Mouse (Mus musculus) lung, postnatal 10 days (tissue): ENCODE data around the gene Plac9a.
"Not testable (repeated sequence)": the region's sequence is repeated elsewhere in the genome, so short reads cannot be mapped to it uniquely, and the experiment has no call there.

Experiments used
- DNase-seq: peaks from one replicate; pipeline ENCODE4 v3.0.0; 2021

The Plac9a gene

DNA sequence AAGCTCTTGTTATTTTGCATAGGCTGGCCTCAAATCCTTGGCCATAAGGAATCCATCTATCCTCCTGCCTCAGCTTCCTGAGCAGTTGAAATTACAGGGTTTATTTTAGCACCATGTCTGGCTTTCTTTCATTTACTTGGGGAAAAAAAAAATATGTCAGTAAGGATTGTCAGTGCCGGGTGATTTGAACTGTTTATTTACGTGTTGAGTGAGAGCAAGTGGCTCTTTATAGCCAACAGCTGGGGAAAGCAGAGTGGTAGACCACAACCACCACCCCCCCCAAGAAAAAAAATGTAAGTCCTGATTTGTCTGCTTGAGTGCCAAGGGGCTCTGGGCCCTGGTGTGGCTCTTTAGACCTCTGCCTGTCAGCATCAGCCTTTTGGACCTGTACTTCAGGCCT is 39.2 kb downstream of the Plac9a start:
- no peak for DNase-seq

DNA sequence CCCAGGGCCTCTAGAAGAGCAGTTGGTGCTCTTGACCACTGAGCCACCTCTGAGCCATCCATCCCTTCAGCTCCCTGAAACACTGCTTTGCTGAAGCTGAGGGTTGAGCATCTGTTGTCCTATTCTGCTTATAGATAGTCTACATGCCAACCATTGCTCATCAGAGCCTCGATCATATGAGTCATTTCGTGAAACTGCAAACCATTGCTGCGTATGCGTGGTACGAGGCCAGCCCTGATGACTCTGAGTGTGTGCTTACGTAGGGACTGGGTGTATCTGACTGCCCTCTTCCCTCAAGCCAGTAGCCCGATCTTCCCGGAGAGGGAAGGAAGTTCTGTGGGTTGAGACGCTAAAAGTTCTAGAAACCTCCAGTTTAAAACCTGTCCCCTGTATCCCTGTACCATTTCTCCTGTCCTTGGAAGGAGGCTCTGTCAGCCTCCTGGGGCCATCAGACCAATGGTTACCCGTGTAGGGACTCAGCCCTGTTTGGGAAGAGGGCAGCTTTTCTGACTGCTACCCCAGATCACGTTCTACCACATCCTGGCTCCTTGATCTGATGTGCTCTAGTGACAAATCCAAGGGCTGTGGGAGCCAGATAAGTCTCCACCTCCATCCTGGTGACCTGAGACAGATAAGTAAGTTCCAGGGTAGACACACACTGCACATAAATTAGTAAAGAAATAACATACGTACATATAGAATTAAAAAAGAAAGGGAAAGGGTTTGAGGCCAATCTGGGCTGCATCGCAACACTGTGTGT is 40.9 kb downstream of the Plac9a start:
- DNase-seq = no peak

DNA sequence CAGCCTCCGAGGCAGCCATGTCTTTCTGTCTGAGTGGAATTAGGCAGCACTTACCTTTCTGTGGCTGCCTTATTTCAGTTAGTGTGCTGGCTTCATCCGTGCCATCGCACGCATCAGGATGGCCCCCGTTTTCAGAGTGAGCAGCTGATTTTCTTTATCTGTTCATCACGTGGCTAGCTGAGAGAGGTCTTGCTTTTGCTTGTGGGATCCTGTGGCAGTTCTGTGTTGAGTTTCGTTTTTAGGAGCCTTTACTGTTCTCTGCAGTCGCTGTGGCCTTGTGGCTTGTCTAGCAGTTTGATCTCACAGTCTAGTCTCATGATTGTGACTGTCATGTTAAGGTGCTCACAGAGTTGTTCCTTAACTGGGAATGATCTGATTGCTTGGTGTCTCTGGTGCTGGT is 45.0 kb downstream of the Plac9a start:
- no peak for DNase-seq

DNA sequence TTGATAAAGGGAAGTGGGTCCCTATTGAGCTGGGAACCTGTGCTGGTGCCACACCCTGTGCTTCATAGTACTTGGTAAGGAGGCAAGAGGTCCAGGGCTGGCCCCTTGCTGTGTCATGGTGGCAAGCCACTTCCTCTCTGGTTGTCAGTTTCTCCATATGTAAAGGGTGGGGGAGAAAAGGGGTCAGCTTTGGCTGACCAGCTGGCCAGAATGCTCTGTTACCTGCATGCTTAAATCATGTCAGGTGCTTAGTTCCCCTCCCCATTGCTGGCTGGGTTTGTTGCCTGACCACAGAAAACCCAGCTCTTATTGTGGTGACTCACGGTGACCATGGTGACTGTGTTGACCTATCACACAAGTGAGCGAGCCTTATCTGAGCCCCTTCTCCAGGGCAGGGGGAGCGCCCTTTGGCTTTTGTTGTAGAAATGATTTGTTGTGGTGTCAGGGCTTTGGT is 45.7 kb downstream of the Plac9a start:
- peak; percentile 34 for DNase-seq

DNA sequence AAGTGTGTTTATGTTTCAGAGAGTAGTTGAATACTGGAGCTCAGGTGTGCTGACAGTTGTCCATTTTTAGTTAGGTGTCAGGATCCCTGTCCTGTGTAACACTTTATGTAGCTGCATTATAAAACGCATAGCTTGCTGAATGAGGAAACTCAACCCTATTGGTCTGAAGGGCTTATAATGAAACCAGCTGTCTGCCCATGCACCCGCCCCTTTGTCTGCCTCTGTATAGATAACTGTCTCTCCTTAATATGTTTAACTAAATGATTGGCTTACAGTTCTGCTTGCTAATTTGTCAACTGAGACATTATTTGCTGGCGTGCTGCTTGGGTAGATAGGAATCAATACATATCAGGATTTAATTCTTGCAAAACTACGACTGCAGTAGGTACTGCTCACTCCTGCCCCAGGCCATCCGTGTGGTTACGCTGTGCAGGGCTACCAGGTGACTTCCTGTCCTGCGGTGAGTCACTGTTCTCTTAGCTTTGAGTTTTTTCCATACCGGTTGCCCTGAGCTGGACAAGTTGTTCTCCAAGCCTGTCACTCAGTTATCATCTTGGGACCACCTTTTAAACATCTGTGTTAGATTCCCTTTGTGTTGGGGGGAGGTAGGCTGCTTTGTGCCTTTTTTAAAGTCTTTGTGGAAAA is 47.5 kb downstream of the Plac9a start:
- DNase-seq = no peak

DNA sequence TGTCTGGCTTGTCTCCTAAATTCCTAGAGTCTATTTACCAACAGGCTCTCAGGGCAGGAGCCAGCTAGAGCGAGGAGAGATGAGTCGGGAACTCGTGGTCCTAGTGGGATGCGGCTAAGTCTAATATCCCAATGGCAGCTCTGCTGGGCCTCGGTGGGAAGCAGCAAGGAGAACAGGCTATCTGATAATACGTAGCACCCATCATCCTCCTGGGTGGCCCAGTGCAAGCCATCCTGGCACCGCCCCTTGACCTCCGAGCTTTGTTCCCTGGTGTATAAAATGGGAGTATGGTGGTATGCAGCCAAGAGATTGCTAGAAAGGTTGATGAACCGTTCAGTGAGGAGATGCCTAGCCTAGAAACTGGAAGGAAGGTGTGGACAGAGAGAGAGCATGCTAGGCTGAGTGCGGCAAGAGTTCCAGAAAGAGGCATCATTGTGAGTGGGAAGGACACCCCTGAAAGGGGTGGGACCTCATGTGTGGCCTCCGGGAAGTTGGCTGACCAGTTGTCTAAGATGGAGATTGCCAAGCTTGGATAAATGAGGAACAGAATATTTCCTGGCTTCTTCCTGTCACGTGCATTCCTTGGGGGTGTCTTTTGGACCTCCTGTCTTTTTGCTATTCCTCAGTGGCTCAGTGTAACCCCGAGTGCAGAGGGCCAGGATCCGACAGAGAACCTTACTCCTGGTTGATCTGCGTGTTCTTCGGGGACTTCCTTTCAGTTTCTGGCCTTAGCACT is 49.0 kb downstream of the Plac9a start:
- no peak for DNase-seq

DNA sequence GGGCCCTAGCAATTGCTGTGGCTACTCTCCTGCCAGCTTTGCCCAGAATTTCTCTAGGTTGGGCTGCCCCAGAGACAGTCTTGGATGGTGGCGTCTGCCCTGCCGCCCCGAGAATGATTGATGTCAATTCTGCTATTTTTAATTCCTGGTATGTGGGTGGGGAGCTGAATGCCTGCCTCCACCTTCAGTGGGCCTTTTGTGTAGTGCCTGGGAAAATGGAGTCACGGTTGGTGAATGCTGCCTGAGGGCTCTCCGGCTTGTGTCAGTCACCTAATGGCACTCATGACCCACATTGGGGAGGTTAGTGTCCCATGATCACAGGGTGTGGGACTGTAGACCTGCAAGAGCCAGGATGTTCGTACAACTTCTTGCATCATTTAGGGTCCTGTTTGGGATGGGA is 49.6 kb downstream of the Plac9a start:
- DNase-seq = no peak

DNA sequence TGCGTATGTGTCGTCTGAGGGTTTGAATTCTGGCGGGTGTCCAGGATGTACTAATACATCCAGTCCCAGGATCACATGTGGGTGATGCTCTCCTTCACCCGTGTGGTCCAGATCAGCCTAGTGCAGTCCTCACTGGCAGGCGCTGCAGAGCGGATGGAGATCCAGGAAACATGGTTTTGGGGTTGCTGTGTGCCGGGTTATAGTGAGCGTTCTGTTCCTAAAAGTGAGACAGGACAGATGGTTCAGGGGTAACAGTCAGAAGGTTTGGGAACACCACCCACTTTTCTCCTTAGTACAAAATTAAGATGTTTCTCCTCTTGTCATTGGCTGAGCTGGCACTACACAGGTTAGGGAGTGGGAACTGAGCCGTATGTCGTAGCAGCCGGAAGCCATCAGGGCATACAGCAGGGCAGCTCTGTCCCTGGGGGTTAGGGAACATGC is 50.8 kb downstream of the Plac9a start:
- no peak for DNase-seq

DNA sequence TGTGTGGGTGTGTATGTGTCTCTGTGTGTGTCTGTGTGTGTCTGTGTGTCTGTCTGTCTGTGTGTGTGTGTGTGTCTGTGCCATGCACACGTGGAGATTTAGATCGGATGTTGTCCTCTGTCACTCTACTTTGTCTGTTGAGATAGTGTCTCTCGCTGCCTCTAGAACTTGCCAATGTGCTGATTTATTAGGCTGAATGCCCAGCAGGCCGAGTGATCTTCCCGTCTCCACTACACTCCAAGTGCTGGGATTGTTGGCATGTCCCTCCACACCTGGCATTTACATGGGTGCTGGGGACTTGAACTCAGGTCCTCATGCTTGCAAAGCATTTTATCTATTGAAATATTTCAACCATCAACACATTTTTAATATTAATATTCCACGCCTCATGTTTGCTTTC is 51.7 kb downstream of the Plac9a start:
- no peak for DNase-seq

DNA sequence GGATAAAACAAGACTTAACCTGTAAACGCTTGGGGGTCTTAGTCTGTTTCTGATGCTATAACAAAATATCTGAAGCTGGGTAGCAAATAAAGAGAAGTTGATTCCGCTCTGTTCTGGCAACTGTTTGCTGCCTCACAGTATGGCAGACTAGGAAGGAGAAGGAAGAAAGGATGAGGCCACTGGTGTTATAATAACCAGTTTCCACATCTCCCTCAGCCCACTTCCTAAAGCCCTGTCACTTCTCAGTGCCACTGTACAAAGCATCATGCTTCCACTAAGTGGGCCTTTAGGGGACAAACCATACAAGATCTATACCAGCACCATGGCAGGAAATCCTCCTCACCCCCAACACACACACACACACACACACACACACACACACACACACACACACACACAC is 52.5 kb downstream of the Plac9a start:
- DNase-seq = no peak

DNA sequence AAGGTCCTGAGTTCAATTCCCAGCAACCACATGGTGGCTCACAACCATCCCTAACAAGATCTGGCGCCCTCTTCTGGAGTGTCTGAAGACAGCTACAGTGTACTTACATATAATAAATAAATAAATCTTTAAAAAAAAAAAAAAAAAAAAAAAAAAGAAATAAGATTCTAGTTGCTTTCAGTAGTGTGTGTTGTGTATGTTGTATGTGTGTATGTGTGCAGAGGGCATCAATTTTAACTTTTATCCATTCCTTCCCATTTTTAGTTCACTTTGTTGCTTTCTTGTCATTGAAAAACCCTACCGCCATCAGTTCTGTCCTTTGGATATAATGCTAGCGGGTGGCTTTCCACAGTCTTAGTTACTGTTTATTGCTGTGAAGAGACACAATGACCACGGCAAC is 54.2 kb downstream of the Plac9a start:
- DNase-seq = not testable (repeated sequence)

DNA sequence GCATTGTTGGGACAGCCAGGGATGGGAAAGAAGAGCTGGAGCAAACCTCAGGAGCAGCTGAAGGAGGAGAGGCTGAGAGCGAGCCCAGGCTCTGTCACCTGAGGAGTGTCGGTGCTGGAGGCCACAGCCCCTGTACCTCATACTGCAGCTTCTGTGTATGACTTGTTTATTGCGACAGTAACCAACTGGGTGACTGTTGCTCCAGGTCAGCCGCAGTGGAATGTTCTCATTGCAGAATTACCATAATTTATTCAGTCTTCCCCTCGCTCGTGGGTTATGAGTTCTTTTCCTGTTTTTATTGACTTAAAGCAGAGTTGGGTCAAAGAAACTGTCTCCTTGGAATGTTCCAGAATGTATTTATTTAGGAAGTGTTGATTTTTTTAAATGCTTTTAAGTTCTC is 54.7 kb downstream of the Plac9a start:
- no peak for DNase-seq

DNA sequence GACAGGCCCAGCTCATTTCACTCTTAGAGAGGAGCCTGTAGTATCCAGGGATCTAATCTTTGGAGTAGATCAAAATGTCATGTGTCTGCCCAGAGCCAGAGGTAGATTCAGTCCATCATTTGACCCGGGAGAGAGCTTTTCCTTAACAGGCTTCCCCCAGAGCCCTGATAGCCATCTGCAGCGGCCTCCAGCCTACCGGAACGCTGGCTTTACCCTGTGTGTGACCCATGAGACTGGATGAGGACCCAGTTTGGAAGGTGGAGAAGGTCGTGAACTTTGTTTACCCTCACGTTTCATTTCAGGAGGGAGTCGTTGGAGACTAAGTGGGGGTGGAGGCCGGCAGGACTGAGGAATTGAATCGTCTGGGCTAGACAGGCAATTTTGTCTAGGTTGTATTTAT is 55.2 kb downstream of the Plac9a start:
- no peak for DNase-seq

DNA sequence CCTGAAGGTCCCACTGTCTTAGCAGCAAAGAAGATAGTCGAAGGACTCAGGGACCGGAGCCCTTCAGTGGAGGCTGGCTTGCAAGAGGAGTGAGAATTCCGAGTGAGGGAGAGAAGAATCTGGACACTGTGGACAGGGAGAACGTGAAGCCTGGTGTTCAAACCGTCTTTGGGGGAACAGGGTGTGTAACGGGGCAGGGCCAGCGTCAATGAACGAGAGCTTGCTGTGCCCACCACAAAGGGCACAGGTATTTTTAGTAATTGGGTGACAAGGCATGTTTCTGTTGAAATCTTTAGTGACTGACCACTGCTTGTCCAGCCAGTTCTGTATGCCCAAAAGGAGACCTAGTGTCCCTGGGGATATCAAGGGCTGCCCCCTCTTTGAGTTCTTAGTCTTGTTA is 56.4 kb downstream of the Plac9a start:
- no peak for DNase-seq

DNA sequence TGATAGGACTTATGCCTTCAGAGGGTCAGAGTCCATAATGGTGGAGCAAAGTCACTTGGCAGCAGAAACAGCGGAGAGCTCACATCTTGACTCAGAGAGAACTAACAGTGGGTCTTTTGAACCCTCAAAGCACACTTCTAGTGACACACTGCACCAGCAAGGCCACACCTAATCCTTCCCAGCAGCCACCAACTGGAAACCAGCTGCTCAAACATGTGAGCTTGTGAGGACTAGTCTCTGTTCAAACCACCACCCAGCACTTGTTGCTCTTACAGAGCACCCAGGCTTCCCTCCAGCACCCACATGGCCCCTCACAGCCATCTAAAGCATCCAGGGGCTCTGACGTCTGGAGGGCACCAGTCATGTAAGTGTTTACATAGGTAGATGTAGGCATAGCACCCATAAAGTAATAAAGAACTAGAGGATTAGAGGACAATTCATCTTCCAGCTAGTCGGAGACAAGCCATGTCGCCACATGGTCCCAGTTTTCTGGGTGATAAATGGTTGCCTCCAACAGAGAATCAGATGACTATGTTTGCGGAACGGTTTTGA is 57.0 kb downstream of the Plac9a start:
- no peak for DNase-seq

DNA sequence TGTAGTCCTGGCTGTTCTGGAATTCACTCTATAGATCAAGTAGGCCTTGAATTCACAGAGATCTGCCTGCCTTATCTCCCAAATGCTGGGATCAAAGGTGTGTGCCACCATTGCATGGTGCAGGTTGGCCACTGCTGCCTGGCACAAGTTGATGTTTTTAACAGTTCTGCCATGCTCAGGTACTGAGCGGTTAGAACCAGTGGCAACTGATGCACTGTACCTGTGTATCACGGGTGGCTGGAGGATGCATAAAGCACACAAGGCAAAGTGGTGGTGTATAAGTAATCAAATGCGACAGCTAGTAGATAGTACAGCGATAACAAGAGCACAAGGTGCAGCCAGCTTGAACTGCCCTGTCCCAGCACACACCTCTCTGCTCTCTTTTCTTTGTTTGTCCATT is 58.5 kb downstream of the Plac9a start:
- no peak for DNase-seq

DNA sequence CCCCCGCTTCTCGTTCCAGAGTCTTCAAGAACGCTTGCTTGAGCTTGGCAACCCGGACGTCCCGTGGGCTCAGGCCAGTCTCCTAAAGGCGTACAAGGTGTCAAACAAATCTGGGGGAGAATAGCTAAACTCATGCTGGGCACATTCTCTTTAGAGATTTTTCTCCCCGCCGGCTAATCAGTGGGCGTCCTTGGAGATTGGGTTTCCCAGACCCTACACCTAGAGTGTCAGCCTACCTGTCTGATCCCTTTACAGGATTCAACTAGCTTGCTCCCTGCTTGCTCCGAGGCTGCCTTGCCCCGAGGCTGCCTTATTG is 60.3 kb downstream of the Plac9a start:
- DNase-seq = no peak

DNA sequence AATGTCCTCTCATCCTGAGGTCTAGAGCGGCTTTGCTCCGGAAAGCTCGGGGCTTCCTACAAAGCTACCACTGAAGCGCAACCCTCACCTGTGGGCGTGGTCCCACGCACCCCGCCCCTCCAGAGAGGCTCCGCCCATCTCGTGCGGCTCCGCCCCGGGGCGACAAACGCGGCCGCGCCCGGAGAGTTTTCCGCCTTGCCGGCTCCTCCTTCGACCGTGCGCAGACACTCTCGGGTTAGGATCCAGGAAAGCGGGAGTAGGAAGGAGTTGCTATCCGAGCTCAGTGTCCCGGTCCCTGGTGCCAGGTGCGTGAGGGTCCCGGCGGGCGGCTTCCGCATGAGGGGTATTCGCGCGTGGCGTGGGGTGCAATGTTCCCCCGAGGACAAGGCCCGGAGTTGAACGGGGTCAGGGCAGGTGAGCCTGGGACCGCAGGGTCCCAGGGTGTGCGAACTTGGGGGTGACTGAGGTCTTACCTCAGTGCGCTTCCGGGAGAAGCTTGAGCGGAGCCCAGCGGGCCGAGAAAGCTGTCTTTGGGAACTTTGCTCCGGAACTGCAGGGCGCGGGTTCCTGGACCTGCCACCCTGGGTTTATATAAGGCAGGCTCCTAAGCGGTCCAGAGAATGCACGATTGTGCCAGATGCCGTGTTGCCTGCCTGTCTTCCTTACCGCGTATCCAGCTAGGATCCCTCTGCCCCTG is 60.8 kb downstream of the Plac9a start, which contains the start of gene Anxa11:
Gene Anxa11 (plus strand): TSS at position 166 of the 697 bp plus-strand sequence.
- peak; percentile 92 for DNase-seq

DNA sequence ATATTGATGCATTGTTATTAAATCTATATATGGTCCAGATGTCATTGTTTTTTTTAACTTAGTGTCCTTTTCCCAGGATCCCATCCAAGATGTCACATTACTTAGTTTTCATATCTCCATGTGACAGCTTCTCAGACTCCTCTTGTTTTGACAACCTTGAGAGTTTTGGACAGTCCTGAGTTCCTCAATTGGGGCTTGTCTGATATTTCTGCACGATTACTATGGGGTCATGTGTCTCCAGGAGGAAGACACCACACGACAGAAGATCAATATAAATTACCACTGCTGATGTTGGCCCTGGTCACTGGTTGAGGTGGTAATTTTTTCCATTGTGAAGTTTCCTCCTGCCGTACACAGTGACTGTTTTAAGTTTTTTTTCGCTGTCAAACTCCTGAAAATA is 61.3 kb downstream of the Plac9a start:
- DNase-seq = no peak

DNA sequence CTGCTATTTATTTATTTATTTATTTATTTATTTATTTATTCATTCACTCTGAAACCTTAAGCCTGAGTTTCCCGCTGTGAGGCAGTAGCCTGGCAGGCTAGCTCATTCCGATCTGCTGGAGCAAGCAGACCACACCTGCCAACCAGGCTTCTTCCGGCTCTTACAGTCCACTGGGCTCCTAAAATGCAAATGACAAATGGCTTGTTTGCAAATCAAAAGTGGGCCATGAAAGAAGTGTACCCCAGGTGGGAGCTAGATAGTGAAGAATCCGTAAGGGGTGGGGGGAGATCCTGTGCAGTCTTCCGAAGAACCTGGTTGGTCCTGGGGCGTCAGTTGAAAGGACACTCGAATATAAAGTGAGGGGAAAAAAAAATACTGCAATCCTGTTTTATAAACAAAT is 61.9 kb downstream of the Plac9a start:
- no peak for DNase-seq

DNA sequence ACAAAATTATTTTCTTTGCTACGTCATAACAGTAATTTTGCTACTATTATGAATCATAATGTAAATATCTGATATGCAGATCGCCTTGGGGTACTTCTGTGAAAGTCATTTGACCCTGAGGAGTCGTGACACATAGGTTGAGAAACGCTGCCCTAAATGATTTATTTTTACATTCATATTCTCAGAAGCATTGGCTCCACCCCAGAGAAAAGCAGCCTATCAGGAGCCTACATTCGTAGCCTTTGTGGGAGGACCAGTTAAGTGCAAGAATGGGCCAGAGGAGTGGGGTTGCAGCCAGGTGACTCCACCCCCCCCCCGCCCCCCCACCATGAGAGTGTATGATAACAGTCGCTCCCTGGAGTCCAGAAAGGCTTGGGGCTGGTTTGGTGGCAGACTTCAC is 63.1 kb downstream of the Plac9a start:
- no peak for DNase-seq

DNA sequence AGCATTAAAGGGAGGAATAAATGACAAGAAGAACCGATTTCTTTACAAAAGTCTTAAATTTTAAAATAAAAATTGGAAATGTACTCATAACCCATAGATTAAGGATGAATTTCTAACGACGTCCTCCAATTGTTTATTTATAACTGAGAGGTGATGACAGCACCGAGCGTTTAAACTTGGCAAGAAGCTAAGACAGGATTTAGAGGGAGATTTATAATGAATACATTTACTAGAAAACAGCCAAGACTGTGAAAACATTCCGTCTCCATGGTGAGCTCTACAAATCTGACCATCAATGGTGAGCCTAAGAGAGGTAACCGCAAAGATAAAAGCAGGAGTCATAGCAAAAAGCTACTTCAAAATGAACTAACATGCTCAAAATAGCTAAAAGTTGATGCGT is 64.5 kb downstream of the Plac9a start:
- DNase-seq = no peak
